Mouse (Mus musculus) cerebellum, postnatal 25 days (tissue): Measurements from ENCODE around the gene Usf1.

ENCODE experiments used
- DNase-seq, 2 experiments: peaks; one replicate each; pipeline ENCODE4 v3.0.0; 2021; ENCODE audit warnings: mixed read lengths in 2 of 2

The Usf1 gene

GRCm38 (mm10) chr1:171410947-171411484 lies at the start of gene Usf1:
Gene Usf1 (plus strand): TSS chr1:171411313.
- peak; percentile 95 to 96 for DNase-seq

DNA sequence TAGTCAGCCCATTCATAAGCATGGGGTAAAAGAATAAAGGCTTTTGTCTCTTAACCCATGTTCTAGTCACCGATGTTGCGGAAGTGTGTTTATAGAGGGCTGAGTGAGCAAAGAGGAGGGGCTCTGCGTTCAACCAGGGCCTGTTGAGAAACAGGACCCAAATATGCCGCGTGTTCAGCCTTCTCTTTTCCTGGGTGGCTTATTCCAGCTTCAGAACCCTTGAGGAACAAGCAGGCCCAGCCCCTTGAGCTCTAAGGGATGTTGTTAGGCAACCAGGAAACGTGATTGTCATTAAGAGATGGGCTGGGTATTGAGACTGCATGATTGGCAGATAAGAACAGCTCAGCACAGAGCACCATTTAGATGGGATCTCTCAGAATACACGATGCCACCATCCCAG lies 45.2 kb upstream of the Usf1 start:
- no peak for DNase-seq

- no peak for DNase-seq
Measured at GRCm38 (mm10) chr1:171369845-171370556, 41.1 kb upstream of the Usf1 start, which contains the start of gene Nectin4. Gene Nectin4 (plus strand): TSS chr1:171370099.

DNA sequence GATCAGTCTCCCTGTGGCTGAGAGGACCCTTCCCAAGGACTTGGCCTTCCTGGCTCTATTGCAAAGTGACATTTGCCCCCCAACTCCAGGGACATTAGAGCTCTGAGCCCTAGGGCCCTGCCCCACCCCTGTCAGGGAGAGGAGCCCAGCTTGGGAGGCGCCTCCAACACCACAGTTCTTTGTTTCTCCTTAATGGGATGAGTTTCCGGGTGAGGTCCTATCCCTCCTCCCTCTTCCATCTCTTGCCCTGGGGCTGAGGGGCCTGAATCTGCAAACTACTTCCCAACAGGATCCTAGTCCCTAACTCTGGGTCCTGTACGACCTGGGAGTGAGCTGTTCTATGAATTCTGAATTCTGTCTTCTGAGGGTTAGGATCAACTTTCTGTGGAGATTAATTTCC lies 38.2 kb upstream of the Usf1 start:
- no peak for DNase-seq

DNA sequence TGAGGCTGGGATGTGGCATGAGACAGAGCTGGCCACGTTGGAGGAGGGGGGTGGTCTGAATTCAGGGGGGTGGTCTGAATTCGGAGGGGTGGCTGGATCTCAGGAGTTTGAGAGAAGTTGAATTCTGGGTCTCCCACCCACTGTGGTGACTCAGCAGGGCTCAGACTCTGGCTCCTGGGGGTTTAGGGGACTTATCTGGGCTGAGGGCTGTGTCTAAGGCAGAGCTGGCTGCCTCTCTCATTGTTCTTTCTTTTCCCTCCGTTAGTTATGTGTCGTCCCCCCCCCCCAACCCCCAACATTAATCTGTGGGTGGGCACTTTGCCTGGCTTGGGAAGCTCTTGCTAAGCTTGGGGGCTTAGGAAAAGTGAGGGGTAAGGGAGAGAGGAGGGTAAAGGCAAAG lies 37.2 kb upstream of the Usf1 start:
- DNase-seq: no peak

DNA sequence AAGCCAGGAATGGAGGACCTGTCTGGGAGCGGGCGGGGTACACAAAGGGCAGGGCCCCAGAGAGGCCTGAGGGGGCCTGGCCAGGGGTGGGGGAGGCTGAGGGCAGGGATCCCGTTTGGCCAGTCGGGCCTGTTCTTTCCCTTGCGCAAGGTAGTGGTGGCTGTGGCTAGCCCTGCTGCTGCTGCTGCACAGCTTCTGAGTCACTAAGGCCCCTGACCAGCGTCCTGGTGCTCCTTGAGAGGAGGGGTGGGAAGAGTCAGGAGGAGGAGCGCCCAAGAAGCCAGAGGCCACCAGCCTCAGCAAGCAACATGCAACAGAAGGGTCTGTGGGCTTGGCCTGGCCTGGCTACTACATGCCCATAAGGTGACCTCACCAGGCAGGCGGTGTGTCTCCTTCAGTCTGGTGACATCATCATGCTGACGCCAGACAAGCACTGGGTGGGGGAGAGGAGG lies 35.4 kb upstream of the Usf1 start:
- no peak for DNase-seq

GRCm38 (mm10) chr1:171378298-171378697 lies 32.8 kb upstream of the Usf1 start:
- peak; percentile 53 to 60 for DNase-seq

- DNase-seq: peak; percentile 75 to 85
Measured at GRCm38 (mm10) chr1:171379935-171380599, 31.0 kb upstream of the Usf1 start.

DNA sequence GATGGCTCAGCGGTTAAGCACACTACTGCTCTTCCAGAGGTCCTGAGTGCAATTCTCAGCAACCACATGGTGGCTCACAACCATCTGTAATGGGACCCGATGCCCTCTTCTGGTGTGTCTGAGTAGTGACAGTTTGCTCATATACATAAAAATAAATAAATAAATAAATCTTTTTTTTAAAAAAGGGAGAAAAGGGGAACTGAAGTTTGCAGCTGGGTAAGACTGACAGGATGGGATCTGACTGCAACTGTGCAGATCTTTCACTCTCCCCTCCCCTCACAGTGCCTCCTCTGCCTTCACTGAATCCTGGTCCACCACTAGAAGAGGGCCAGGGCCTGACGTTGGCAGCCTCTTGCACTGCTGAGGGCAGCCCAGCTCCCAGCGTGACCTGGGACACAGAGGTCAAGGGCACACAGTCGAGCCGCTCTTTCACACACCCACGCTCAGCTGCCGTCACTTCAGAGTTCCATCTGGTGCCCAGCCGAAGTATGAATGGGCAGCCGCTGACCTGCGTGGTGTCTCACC lies 29.0 kb upstream of the Usf1 start:
- DNase-seq: no peak

DNA sequence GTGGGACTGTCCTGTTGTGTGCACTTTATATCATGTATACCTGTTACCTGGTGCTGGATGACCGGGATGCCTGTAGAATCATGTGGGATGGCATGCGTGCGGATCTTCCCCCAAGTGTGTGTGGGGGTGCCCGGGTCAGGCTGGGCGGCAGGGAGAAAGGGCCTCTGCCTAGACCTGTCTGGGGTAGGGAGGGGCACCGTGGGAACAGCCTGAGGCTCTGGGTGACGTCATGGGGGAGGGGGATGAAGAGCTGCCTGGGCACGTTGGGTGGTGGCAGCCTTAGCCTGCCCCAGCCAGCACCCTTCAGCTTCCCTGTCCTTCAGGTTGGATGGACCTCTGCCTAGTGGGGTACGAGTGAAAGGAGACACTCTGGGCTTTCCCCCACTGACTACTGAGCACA lies 26.8 kb upstream of the Usf1 start:
- DNase-seq: no peak

DNA sequence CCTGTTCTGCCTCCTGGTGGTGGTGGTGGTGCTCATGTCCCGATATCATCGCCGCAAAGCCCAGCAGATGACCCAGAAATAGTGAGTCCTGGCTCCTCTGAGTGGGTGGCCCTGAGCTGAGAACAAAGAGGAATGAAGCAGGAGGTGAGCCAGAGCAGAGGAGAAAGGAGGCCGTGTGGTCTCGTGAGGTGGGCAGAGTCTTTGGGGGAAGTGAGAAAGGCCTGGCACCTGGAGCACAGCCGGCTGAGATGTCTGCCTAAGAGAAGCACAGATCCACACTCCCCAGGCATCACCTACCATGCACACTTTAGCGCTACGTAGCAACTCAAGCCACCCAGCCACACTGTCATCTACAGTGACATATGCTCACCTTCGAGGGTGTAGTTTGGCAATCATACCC lies 25.9 kb upstream of the Usf1 start:
- DNase-seq: no peak

DNA sequence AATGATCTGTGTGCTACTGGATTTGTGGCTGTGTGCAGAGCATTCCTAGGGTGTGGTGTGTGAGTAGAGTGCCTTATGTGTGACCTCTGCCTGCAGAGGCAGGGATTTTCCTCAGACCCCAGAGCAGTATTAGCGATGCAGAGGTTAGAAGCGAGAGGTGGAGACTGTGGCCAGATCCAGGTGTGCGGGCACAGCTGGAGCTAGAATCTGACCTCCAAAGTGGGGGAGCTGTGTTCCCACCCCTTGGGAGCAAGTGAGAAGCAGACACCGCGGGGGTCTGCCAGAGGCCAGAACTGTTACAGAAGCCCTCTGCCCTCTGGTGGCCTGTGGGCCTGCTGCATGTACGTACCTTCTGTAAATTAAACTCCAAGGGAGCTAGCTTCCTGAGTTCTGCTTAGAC lies 24.0 kb upstream of the Usf1 start:
- peak in 1 of 2 experiments; percentile 48 for DNase-seq

- no peak for DNase-seq
Measured at GRCm38 (mm10) chr1:171388376-171389102, 22.6 kb upstream of the Usf1 start, which contains the start of gene Arhgap30. Gene Arhgap30 (plus strand): TSS chr1:171388954.

DNA sequence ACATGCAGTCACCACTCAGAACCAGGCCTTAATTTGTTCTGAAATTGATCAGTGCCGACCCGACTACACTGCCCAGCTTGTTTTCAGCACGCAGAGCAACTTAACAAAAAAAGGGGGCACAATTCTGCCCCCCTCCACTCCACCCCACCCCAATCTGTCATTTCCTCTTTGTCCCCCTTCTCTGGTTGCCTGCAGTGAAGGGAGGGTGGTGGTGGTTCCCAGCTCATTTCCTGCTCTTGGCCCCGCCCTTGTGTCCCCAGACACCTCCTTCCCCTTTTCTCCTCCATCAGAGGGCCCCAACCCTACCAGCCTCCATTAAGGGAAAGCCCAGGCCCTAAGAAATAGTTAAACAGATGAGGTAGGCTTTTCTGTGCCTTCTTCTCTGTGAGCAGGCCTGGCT lies 21.0 kb upstream of the Usf1 start:
- DNase-seq: no peak

DNA sequence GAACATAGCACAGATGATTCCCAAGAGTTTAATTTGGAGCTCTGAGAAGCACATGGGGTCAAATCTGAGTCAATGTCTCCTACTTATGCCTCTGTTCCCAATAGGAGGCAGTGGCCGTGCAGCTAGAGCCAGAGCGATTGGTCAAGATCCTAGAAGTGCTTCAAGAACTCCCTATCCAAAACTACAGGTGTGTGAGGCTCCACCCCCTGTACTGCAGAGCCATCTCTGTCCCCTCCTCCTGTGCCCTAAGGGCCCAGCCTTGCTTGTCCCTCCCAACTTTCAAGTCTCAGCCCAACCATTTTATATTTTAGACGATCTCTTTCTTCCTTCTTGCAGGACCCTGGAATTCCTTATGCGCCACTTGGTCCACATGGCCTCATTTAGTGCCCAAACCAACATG lies 9.3 kb upstream of the Usf1 start:
- no peak for DNase-seq

DNA sequence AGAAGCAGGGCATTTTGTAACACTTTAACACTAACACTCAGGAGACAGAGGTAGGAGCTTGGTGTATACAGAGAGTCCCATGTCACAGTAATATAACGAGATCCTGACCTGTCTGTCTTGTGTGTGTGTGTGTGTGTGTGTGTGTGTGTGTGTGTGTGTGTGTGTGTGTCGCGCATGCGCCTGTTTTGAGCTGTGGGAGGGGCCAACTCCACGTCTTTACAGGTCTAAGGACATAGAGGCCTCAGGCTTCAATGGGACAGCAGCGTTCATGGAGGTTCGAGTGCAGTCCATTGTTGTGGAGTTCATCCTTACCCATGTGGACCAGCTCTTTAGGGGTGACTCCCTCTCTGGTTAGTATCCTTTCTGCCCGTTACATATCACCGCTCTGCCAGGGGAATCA lies 8.1 kb upstream of the Usf1 start:
- no peak for DNase-seq

DNA sequence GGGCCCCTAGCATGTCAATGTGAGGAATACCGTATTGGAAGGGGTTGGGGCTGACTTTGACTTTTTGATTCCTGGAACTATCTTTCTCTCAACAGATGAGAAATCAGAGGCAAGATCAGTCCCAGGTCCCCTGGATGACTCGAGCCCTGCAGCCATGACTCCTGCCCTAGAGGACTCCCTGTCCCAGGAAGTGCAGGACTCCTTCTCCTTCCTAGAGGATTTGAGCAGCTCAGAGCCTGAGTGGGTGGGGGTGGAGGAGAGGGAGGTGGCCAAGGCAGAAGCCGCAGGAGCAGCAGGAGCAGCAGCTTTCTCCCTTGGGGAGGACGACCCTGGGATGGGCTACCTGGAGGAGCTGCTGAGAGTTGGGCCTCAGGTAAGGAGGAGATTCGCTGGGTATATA lies 3.9 kb upstream of the Usf1 start:
- no peak for DNase-seq

- no peak for DNase-seq
Measured at GRCm38 (mm10) chr1:171410231-171410630, 882 bp upstream of the Usf1 start.

DNA sequence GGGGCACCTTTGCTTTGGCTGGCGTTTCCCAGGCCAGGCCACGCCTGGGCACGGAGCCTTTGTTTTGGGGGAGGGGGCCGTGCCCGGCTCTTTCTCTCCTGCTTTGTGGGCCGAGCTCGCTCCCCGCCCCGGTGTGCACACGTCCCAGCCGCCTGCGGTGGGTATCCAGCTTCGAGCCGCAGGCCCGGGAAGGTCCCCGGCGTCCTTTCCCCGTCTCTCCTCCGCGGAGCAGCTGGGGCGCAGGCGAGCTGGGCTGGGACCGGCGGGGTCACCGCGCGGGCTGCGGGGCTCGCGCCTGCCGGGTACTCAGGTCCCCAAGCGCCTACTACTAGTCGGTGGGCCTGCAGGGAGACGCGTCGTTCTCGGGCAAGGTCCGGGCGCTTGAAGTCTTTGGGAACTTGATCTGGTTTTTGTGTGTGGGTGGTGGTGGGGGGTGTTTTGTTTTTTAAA lies 404 bp downstream of the Usf1 start:
- no peak for DNase-seq

DNA sequence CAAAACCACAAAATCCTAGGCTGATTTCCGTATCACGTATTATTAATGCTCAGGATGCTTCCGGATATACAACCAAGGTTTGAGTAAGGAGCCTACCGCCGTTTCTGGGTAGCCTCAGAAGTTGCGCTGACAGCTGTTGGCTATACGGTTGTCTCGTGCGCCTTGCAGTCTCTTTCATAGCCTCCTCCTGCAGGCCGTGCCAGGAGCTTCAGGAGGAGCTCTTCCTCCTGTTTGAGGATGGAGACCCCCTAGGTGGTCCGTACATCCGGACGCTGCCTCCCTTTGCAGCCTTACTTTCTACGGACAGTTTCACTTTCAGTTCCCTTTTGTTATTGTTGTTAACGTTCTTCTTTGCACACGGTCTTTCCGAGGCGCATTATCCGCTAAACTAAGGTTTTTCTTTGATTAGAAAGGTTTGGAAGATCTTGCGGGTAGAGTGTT lies 908 bp downstream of the Usf1 start:
- peak; percentile 28 to 35 for DNase-seq

DNA sequence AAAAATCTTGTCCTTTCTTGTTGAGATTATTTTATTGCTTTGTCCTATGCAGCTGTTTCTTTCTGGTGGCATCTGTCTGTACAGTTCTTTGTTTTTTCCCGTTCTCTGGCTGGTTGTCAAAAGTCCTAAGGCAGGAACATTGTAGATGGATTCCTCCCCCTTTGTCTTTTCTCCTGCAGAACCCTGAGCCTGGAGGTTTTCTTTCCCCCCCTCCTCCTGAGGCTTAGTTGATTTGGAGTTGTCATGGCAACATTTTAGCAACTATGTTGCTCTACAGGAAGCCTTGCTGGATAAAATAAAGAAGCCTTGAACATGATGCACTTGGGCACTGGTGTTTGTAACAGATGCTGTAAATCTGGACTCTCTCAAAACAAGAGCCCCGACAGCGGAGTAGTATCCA lies 1.3 kb downstream of the Usf1 start:
- DNase-seq: no peak

DNA sequence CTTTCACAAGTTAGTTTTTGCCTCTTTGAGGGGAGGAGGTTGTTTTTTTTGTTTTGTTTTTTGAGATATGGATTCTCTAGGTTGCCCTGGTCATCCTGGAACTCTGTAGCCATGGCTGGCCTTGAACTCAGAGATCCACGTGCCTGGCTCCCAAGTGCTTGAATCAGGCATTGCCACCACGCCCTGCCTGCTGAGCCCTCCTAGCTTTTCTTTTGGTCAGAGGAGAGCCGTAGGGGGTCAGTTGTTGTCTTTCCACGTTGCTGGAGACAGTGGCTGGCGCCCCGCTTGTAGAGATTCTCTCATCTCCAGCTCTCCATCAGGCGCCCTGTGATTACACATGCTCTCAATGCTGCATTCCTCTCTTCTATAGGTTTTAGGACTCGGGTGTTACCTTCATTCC lies 2.5 kb downstream of the Usf1 start:
- no peak for DNase-seq

DNA sequence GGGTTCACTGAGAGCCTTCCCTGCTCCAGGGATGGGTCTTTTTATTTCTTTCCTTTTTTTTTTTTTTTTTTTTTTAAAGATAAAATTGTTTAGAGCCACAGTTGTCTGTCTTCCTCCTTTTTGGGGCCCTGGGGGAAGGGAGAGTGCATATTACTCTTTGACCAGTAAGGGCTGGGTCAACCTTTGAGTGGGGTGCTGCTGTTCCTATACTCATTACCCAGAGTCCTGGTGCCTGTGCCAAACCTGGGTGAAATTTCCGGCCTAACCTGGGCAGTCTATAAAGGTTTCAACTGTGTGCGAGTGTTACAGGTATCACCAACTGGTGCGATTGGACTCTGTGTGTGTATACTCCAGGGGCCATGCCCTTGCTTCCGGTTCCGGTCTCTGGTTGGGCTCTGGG lies 7.5 kb downstream of the Usf1 start, which contains the start of gene Tstd1:
Gene Tstd1, plus strand, starts transcription at position 213 of the 400 bp plus-strand sequence.
- no peak for DNase-seq
